Mouse (Mus musculus): Measurements from ENCODE around the gene Klra2. TPM values are rescaled to one million over a fixed set of nuclear protein-coding genes. Genes with fewer than 3 reads are reported as not detected.

Gene Klra2
- polyA plus RNA-seq (2012; rRNA removed), result 0.11 and 0.19 TPM in 2 replicates

GRCm38 (mm10) chr6:131247206-131247605 is at the start of gene Klra2:
Klra2 (minus strand) TSS chr6:131247362.

GRCm38 (mm10) chr6:131292991-131293788 is 46.0 kb upstream of the Klra2 start, which contains the start of gene Magohb:
Magohb (minus strand) TSS chr6:131293244.

Other genes with a start within 250 kb of the Klra2 start
- 31.2 and 35.9 TPM in 2 replicates for gene Magohb, start 45.9 kb upstream of the Klra2 start, polyA plus RNA-seq (2012; rRNA removed)
- gene Styk1, start 106.2 kb upstream of the Klra2 start, polyA plus RNA-seq (2012; rRNA removed), result 1.6 and 1.9 TPM in 2 replicates
- gene Ybx3, start 141.1 kb upstream of the Klra2 start, polyA plus RNA-seq (2012; rRNA removed), result 111 and 123 TPM in 2 replicates
- not detected in 2 replicates for gene 5430401F13Rik, start 239.0 kb upstream of the Klra2 start, polyA plus RNA-seq (2012; rRNA removed)
- not detected in 2 replicates for gene Gm6619, start 239.0 kb upstream of the Klra2 start, polyA plus RNA-seq (2012; rRNA removed)